Mouse (Mus musculus) embryonic facial prominence, embryonic 14.5 days (tissue): Measurements from ENCODE around the gene Tmem165. TPM values are rescaled to one million over a fixed set of nuclear protein-coding genes. Genes with fewer than 3 reads are reported as not detected.

Experiments used
- ATAC-seq: fragments of 200-750 bp; cut with Nextera tagmentation; 2 replicates; pipeline ENCODE4 v1.8.0; 2017; ENCODE audit warnings: low read depth, moderate number of reproducible peaks, moderate TSS enrichment
- DNase-seq: peaks from one replicate; pipeline ENCODE4 v3.0.0-alpha.2; 2015; ENCODE audit warnings: low spot score
- H3K27ac ChIP-seq: fragments of 300-500 bp; sonication (generic); replicated peaks from 2 replicates; pipeline ENCODE4 v1.5.1; 2014; ENCODE audit warnings: low read depth, mild to moderate bottlenecking, low read length, moderate library complexity
- H3K27me3 ChIP-seq: fragments of 300-500 bp; sonication (generic); replicated peaks from 2 replicates; pipeline ENCODE4 v1.6.1; 2014; ENCODE audit warnings: low read length; ENCODE audit not compliant: control insufficient read depth, insufficient read depth
- H3K36me3 ChIP-seq: fragments of 300-500 bp; sonication (generic); 2 replicates; pipeline ENCODE4 v1.6.1; 2014; ENCODE audit warnings: low read length, mixed read lengths; ENCODE audit not compliant: control insufficient read depth, insufficient read depth
- H3K4me1 ChIP-seq: fragments of 300-500 bp; sonication (generic); 2 replicates; pipeline ENCODE4 v1.6.1; 2014; ENCODE audit warnings: antibody characterized with exemption, low read length; ENCODE audit not compliant: control insufficient read depth, insufficient read depth
- H3K4me2 ChIP-seq: fragments of 300-500 bp; sonication (generic); 2 replicates; pipeline ENCODE4 v1.6.1; 2014; ENCODE audit warnings: low read depth, mild to moderate bottlenecking, low read length, moderate library complexity, mixed read lengths
- H3K4me3 ChIP-seq: fragments of 300-500 bp; sonication (generic); 2 replicates; pipeline ENCODE4 v1.5.1; 2014; ENCODE audit warnings: low read depth, mild to moderate bottlenecking, low read length
- H3K9ac ChIP-seq: fragments of 300-500 bp; sonication (generic); 2 replicates; pipeline ENCODE4 v1.6.1; 2014; ENCODE audit warnings: low read depth, mild to moderate bottlenecking, low read length, moderate library complexity, mixed read lengths
- H3K9me3 ChIP-seq: fragments of 300-500 bp; sonication (generic); 2 replicates; pipeline ENCODE4 v1.6.1; 2016; ENCODE audit warnings: low read length; ENCODE audit not compliant: control insufficient read depth
- WGBS: fragments of 180-500 bp; shearing (Covaris S2); extraction: QIAGEN DNeasy Blood & Tissue Kit; methylation state at CpG from one replicate; pipeline ENCODE4 v1.1.7; 2014; 5-methylcytosine and 5-hydroxymethylcytosine counted together
- polyA plus RNA-seq: library from polyadenylated mRNA; unstranded; fragments of >200 nt; fragmentation: Nextera tagmentation; extraction: Ambion mirVana; gene quantifications from 2 replicates; pipeline ENCODE4 v1.2.1, GENCODE M21; 2014

The Tmem165 gene
- polyA plus RNA-seq, 1 experiment from 2014 or later = 126 TPM

DNA sequence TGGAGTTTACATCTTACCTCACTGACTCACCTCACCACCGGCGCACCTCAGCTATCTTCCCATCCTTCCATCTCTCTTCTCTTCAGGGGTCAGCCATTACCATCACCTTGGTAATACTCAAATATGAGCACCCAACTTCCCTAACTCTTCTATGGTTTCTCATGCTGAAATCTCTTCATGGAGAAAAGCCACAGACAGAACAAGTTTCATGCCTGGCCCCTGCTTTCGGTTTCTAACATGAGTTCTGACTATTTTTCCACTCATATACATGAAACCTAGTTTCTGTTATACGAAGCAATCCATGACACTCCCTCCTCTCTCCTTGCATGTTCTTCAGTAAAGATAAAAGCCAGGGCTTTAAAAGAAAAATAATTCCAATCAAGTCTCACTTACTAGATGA, 60.2 kb downstream of the Tmem165 start:
- ATAC-seq (no peak), DNase-seq (no peak)
- Histone ChIP-seq H3K27ac (no peak overlapping the region), H3K27me3 (no peaks in the 10 kb centered on the region), H3K4me2 (no peak overlapping the region), H3K9ac (no peak overlapping the region), H3K36me3 (peaks cover 39% of the 10 kb centered on the region), H3K4me1 (no peaks in the 10 kb centered on the region), H3K9me3 (no peaks in the 10 kb centered on the region), H3K4me3 (no peak overlapping the region)
- 97% methylated on average over 4 of the region's 4 CpGs for WGBS

DNA sequence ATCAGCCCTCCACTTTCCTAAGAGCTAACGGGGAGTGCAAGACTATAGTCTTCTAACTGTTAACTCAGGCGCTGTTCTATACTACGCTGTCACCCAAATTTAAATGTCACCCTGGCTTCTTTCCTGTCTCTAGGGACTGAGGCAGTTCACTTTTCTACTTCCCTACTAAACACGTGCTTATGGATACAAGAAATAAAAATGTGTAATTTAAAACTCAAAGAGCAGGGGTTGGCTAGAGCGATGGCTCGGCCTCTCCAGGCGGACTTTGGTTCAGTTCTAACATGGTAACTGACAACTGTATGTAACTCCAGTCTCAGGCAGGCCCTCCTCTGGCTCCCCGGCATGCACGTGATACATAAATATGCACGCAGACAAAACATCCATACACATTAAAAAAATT, 60.8 kb downstream of the Tmem165 start:
- no peak overlapping the region for H3K27ac ChIP-seq
- no peak overlapping the region for H3K4me2 ChIP-seq
- no peak overlapping the region for H3K9ac ChIP-seq
- no peak for ATAC-seq
- no peaks in the 10 kb centered on the region for H3K4me1 ChIP-seq
- no peaks in the 10 kb centered on the region for H3K27me3 ChIP-seq
- DNase-seq = no peak
- H3K36me3 ChIP-seq = peaks cover 35% of the 10 kb centered on the region
- 90% methylated on average over 10 of the region's 10 CpGs for WGBS
- H3K9me3 ChIP-seq = no peaks in the 10 kb centered on the region
- no peak overlapping the region for H3K4me3 ChIP-seq

DNA sequence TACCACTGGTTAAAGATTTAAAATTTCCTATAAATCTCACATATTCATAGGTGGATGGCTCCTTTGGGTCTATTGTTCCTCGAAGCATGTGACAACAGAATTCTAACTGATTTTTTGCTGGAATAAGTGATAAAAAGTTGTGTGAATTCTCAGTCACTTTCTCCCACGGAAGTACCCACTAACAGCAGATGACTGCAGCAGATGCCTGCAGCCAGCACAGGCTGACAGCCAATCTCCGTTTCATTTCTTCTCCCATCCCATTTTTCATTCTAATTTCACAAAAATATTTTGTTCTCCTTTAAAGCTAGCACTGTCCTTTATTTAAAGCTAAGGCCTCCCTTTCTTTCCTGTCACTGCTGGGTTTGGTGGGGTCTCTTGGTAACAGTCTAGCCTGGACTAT, 61.7 kb downstream of the Tmem165 start:
- Histone ChIP-seq H3K4me3 (no peak overlapping the region), H3K27ac (no peak overlapping the region), H3K4me2 (no peak overlapping the region), H3K4me1 (no peaks in the 10 kb centered on the region), H3K9ac (no peak overlapping the region), H3K9me3 (no peaks in the 10 kb centered on the region), H3K27me3 (no peaks in the 10 kb centered on the region), H3K36me3 (peaks cover 25% of the 10 kb centered on the region)
- WGBS = 91% methylated on average over 3 of the region's 3 CpGs
- DNase-seq (no peak), ATAC-seq (no peak)

DNA sequence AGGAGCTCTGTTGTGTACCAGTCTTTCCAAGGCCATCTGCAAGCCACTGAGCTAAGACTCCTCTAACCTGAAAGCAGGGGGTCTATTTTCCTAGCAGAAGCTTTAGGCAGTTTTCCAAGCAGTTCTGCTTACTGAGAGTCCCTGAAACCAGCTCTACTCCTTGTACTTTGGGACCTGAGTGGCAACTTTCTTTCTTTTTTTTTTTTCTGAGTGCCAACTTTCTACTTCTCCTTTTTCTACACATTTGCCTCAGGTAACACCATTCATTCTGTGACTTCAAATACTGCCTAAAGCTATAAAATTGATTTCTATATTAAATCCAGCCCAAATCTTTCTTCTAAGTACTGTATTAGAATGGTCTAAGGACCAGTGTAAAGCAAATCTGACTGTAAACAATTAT, 62.9 kb downstream of the Tmem165 start:
- DNase-seq = no peak
- Histone ChIP-seq H3K4me1 (no peaks in the 10 kb centered on the region), H3K27me3 (no peaks in the 10 kb centered on the region), H3K4me3 (no peak overlapping the region), H3K36me3 (peaks cover 25% of the 10 kb centered on the region), H3K4me2 (no peak overlapping the region), H3K9ac (no peak overlapping the region), H3K9me3 (no peaks in the 10 kb centered on the region), H3K27ac (no peak overlapping the region)
- ATAC-seq = no peak

DNA sequence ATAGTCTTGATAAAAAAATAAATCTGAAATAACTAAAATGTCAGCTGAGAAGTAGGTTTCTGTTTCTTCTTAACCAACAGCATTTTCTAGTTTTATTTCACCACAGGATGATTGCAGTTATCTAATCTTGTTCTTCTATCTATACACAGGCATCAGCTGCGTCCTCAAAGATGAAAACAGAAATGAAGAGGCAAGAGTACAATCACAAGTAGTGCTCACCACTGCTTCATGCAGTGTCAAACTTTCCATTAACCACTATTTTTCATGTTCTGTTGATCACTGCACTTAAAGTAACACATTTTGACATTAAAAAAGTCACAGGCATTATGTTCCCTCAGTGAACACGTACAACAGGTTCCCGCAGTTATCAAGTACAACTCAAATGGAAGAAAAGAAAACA, 67.3 kb downstream of the Tmem165 start:
- Histone ChIP-seq H3K27me3 (no peaks in the 10 kb centered on the region), H3K36me3 (peaks cover 26% of the 10 kb centered on the region; the same call in 1 of the 2 replicates), H3K4me3 (no peak overlapping the region), H3K4me2 (no peak overlapping the region), H3K27ac (no peak overlapping the region), H3K4me1 (no peaks in the 10 kb centered on the region), H3K9me3 (no peaks in the 10 kb centered on the region), H3K9ac (no peak overlapping the region)
- 89% methylated on average over 3 of the region's 3 CpGs for WGBS
- no peak for ATAC-seq
- DNase-seq = no peak

Other genes with a start within 250 kb of the Tmem165 start
- gene Kdr, start 205.4 kb upstream of the Tmem165 start, polyA plus RNA-seq = 26.7 and 29.9 TPM in 2 replicates
- 27.6 and 31.0 TPM in 2 replicates for gene Srd5a3, start 43.6 kb upstream of the Tmem165 start, polyA plus RNA-seq
- 12.6 and 13.2 TPM in 2 replicates for gene Clock, start 120.9 kb downstream of the Tmem165 start, polyA plus RNA-seq
- gene Pdcl2, start 147.3 kb downstream of the Tmem165 start, polyA plus RNA-seq = not detected in 2 replicates
- not detected in 2 replicates for gene Nmu, start 179.9 kb downstream of the Tmem165 start, polyA plus RNA-seq